Mouse (Mus musculus) midbrain, postnatal 0 days (tissue): ENCODE results near the gene 4930480E11Rik. TPM values are rescaled to one million over a fixed set of nuclear protein-coding genes. Genes with fewer than 3 reads are reported as not detected.
"Not testable (repeated sequence)": the region's sequence is repeated elsewhere in the genome, so short reads cannot be mapped to it uniquely, and the experiment has no call there.

Experiments
- ATAC-seq: fragments of 200-750 bp; cut with Nextera tagmentation; 2 replicates; pipeline ENCODE4 v1.8.0; 2017; ENCODE audit warnings: moderate number of reproducible peaks, mild to moderate bottlenecking, moderate TSS enrichment, moderate library complexity; ENCODE audit not compliant: low FRiP score
- DNase-seq: peaks from one replicate; pipeline ENCODE4 v3.0.0-alpha.2; 2015; ENCODE audit warnings: low spot score
- H3K27ac ChIP-seq: fragments of 300-500 bp; sonication (generic); 2 replicates; pipeline ENCODE4 v1.5.1; 2014; ENCODE audit warnings: low read depth, mild to moderate bottlenecking, low read length, mixed read lengths
- H3K27me3 ChIP-seq: fragments of 300-500 bp; sonication (generic); 2 replicates; pipeline ENCODE4 v1.6.1; 2014; ENCODE audit warnings: low read length, control low read depth, mixed read lengths; ENCODE audit not compliant: insufficient read depth
- H3K36me3 ChIP-seq: fragments of 300-500 bp; sonication (generic); 2 replicates; pipeline ENCODE4 v1.6.1; 2014; ENCODE audit warnings: low read length, control low read depth, mixed read lengths; ENCODE audit not compliant: insufficient read depth
- H3K4me1 ChIP-seq: fragments of 300-500 bp; sonication (generic); 2 replicates; pipeline ENCODE4 v1.6.1; 2014; ENCODE audit warnings: mild to moderate bottlenecking, control low read depth, antibody characterized with exemption, low read length, mixed read lengths; ENCODE audit not compliant: insufficient read depth
- H3K4me2 ChIP-seq: fragments of 300-500 bp; sonication (generic); 2 replicates; pipeline ENCODE4 v1.6.1; 2014; ENCODE audit warnings: low read depth, mild to moderate bottlenecking, low read length, mixed read lengths; ENCODE audit not compliant: poor library complexity, severe bottlenecking
- H3K4me3 ChIP-seq: fragments of 300-500 bp; sonication (generic); 2 replicates; pipeline ENCODE4 v1.5.1; 2014; ENCODE audit warnings: low read depth, mild to moderate bottlenecking, low read length, moderate library complexity
- H3K9ac ChIP-seq: fragments of 300-500 bp; sonication (generic); replicated peaks from 2 replicates; pipeline ENCODE4 v1.6.1; 2014; ENCODE audit warnings: mild to moderate bottlenecking, low read length, moderate library complexity, mixed read lengths; ENCODE audit not compliant: poor library complexity, severe bottlenecking
- H3K9me3 ChIP-seq: fragments of 300-500 bp; sonication (generic); 2 replicates; pipeline ENCODE4 v1.6.1; 2016; ENCODE audit warnings: low read length, control low read depth
- CTCF ChIP-seq: IDR thresholded peaks from 2 replicates; pipeline ENCODE4 v1.5.1; 2016; ENCODE audit warnings: antibody characterized with exemption, mild to moderate bottlenecking
- WGBS: fragments of 180-500 bp; shearing (Covaris S2); extraction: QIAGEN DNeasy Blood & Tissue Kit; methylation state at CpG from one replicate; pipeline ENCODE4 v1.1.7; 2014; 5-methylcytosine and 5-hydroxymethylcytosine counted together
- polyA plus RNA-seq: library from polyadenylated mRNA; unstranded; fragments of >200 nt; fragmentation: Nextera tagmentation; extraction: Ambion mirVana; gene quantifications from 2 replicates; pipeline ENCODE4 v1.2.1, GENCODE M21; 2015
- total RNA-seq: library from RNA; depleted of rRNA; stranded (reverse); fragments of >200 nt; gene quantifications from 2 replicates; pipeline ENCODE4 v1.2.3, GENCODE M21; 2014; rRNA removed

4930480E11Rik gene
- total RNA-seq = not detected in 2 replicates
- polyA plus RNA-seq = not detected in 2 replicates

DNA sequence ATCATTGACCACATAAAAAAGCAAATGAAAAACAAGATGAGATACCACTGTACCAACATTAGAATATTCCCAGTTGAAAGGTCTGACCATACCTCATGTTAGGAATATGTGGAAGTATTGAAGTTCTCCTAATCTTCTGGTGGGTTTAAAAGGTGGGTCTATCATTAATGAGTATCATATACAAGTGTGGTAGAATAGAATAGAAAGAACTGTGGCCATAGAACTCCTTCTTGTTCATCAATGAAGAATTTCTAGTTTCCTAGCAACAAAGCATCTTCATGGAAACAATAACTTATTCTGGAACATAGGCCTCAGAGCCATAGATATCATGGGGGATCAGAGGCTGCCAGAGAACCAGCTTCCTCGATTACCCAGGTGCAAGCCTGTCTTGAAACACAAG, at the start of gene 4930480E11Rik:
Gene 4930480E11Rik (plus strand): TSS at position 301 of the 400 bp plus-strand sequence.
- Histone ChIP-seq H3K27ac (no peak within 1 kb of the TSS), H3K4me1 (no peaks in the 10 kb centered on the region), H3K4me2 (no peak within 1 kb of the TSS), H3K27me3 (no peaks in the 10 kb centered on the region), H3K4me3 (no peak within 1 kb of the TSS), H3K9me3 (no peaks in the 10 kb centered on the region; the same call in 1 of the 2 replicates), H3K36me3 (no peaks in the 10 kb centered on the region), H3K9ac (no peak within 1 kb of the TSS)
- no peak for TF ChIP-seq CTCF
- DNase-seq = no peak
- WGBS = 64% methylated on average over 1 of the region's 1 CpGs
- ATAC-seq = no peak

GRCm38 (mm10) chrX:78403346-78403745, 33.9 kb downstream of the 4930480E11Rik start:
- not testable (repeated sequence) for H3K4me2 ChIP-seq
- WGBS = 61% methylated on average over 2 of the region's 2 CpGs

More at GRCm38 (mm10) chrX:78403346-78403745, 33.9 kb downstream of the 4930480E11Rik start:
- H3K9me3 ChIP-seq, ATAC-seq, H3K27ac ChIP-seq, H3K27me3 ChIP-seq, H3K4me3 ChIP-seq, H3K36me3 ChIP-seq, DNase-seq, H3K9ac ChIP-seq, H3K4me1 ChIP-seq: not testable (repeated sequence)

Other genes starting within 250 kb of the 4930480E11Rik start
- gene Gm5938, start 244.2 kb upstream of the 4930480E11Rik start, total RNA-seq = not detected in 2 replicates
- not detected in 2 replicates for gene Gm5938, start 244.2 kb upstream of the 4930480E11Rik start, polyA plus RNA-seq
- not detected in 2 replicates for gene Obp1b, start 182.9 kb upstream of the 4930480E11Rik start, total RNA-seq
- gene Obp1b, start 182.9 kb upstream of the 4930480E11Rik start, polyA plus RNA-seq = not detected in 2 replicates
- not detected in 2 replicates for gene Gm14743, start 123.7 kb upstream of the 4930480E11Rik start, total RNA-seq
- not detected in 2 replicates for gene Gm14743, start 123.7 kb upstream of the 4930480E11Rik start, polyA plus RNA-seq
- 7.3 and 20.3 TPM in 2 replicates for gene Prrg1, start 214.3 kb downstream of the 4930480E11Rik start, total RNA-seq
- gene Prrg1, start 214.3 kb downstream of the 4930480E11Rik start, polyA plus RNA-seq = 3.4 and 3.7 TPM in 2 replicates